Mouse (Mus musculus) lung, embryonic 14.5 days (tissue): Measurements from ENCODE around the gene Clmp. TPM values are rescaled to one million over a fixed set of nuclear protein-coding genes. Genes with fewer than 3 reads are reported as not detected.
A peak's percentile ranks its signal among the peaks of the same experiment; 100 is the strongest.

Experiments used
- ATAC-seq: fragments of 200-750 bp; cut with Nextera tagmentation; 2 replicates; pipeline ENCODE4 v1.8.0; 2017; ENCODE audit warnings: mild to moderate bottlenecking, moderate TSS enrichment, moderate library complexity; ENCODE audit not compliant: insufficient read depth
- DNase-seq: peaks from one replicate; pipeline ENCODE4 v3.0.0-alpha.2; 2015
- H3K27ac ChIP-seq: fragments of 300-500 bp; sonication (generic); 2 replicates; pipeline ENCODE4 v1.5.1; 2014; ENCODE audit warnings: low read depth, mild to moderate bottlenecking, moderate library complexity
- H3K27me3 ChIP-seq: fragments of 300-500 bp; sonication (generic); 2 replicates; pipeline ENCODE4 v1.6.1; 2014; ENCODE audit warnings: low read length, control low read depth; ENCODE audit not compliant: insufficient read depth
- H3K36me3 ChIP-seq: fragments of 300-500 bp; sonication (generic); 2 replicates; pipeline ENCODE4 v1.6.1; 2014; ENCODE audit warnings: control low read depth; ENCODE audit not compliant: insufficient read depth
- H3K4me1 ChIP-seq: fragments of 300-500 bp; sonication (generic); 2 replicates; pipeline ENCODE4 v1.6.1; 2014; ENCODE audit warnings: antibody characterized with exemption, control low read depth; ENCODE audit not compliant: insufficient read depth
- H3K4me2 ChIP-seq: fragments of 300-500 bp; sonication (generic); 2 replicates; pipeline ENCODE4 v1.6.1; 2014; ENCODE audit warnings: mild to moderate bottlenecking
- H3K4me3 ChIP-seq: fragments of 300-500 bp; sonication (generic); 2 replicates; pipeline ENCODE4 v1.5.1; 2014; ENCODE audit warnings: low read depth, low read length
- H3K9ac ChIP-seq: fragments of 300-500 bp; sonication (generic); 2 replicates; pipeline ENCODE4 v1.6.1; 2014
- H3K9me3 ChIP-seq: fragments of 300-500 bp; sonication (generic); 2 replicates; pipeline ENCODE4 v1.6.1; 2016; ENCODE audit warnings: low read depth, low read length, control low read depth
- CTCF ChIP-seq: IDR thresholded peaks from 2 replicates; pipeline ENCODE4 v1.5.1; 2016; ENCODE audit warnings: antibody characterized with exemption, low read depth
- WGBS: fragments of 180-500 bp; shearing (Covaris S2); extraction: QIAGEN DNeasy Blood & Tissue Kit; methylation state at CpG from one replicate; pipeline ENCODE4 v1.1.7; 2014; 5-methylcytosine and 5-hydroxymethylcytosine counted together
- polyA plus RNA-seq: library from polyadenylated mRNA; unstranded; fragments of >200 nt; fragmentation: Nextera tagmentation; extraction: Ambion mirVana; gene quantifications from 2 replicates; pipeline ENCODE4 v1.2.1, GENCODE M21; 2014

Gene Clmp
- polyA plus RNA-seq, 1 experiment from 2014 or later: 20.6 TPM

GRCm38 (mm10) chr9:40747249-40747648 is 61.5 kb downstream of the Clmp start:
- DNase-seq (no peak), ATAC-seq (no peak)
- no peaks in the 10 kb centered on the region for H3K27me3 ChIP-seq
- no peak overlapping the region for H3K4me2 ChIP-seq
- TF ChIP-seq CTCF: no peak
- H3K9ac ChIP-seq: no peak overlapping the region
- H3K9me3 ChIP-seq: no peaks in the 10 kb centered on the region
- H3K27ac ChIP-seq: no peak overlapping the region
- WGBS: 68% methylated on average over 9 of the region's 9 CpGs
- no peak overlapping the region for H3K4me3 ChIP-seq
- no peaks in the 10 kb centered on the region for H3K36me3 ChIP-seq
- 0 out of 2 replicates have a peak, but pooled peaks cover 3% of the 10 kb centered on the region for H3K4me1 ChIP-seq

- H3K27me3 ChIP-seq: no peaks in the 10 kb centered on the region
- peak; percentile 93 for DNase-seq
- H3K36me3 ChIP-seq: no peaks in the 10 kb centered on the region
- H3K9ac ChIP-seq: no peak overlapping the region
- no peaks in the 10 kb centered on the region for H3K9me3 ChIP-seq
- WGBS: 67% methylated on average over 8 of the region's 8 CpGs
- TF ChIP-seq CTCF: peak; percentile 82
- H3K4me1 ChIP-seq: no peaks in the 10 kb centered on the region
- no peak overlapping the region for H3K4me2 ChIP-seq
- H3K27ac ChIP-seq: no peak overlapping the region
- H3K4me3 ChIP-seq: no peak overlapping the region
- peak; percentile 77 for ATAC-seq
Observed at GRCm38 (mm10) chr9:40749832-40750620, 64.3 kb downstream of the Clmp start.

DNA sequence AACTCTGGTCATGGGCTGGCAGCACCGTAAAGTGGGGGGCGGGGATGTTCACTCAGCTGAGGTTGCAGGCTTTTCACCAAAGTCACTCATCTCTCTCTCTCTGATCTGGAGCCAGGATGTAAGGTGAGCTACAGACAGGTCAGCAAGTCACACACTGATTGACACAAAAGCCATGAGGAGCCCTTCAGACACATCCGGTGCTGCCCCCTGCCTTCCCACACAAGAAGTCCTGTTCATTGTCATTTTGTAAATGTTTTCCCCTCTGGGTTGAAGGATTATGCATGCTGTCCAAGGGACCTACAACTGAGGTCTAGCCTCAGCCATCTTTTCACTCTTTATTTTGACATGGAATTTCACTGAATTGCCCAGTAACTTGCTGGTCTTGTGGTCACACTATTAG is 66.0 kb downstream of the Clmp start:
- WGBS: 58% methylated on average over 3 of the region's 3 CpGs
- ATAC-seq: no peak
- no peak overlapping the region for H3K9ac ChIP-seq

GRCm38 (mm10) chr9:40756401-40756800 is 70.6 kb downstream of the Clmp start:
- Histone ChIP-seq H3K27ac (no peak overlapping the region), H3K36me3 (0 out of 2 replicates have a peak, but pooled peaks cover 3% of the 10 kb centered on the region), H3K9ac (no peak overlapping the region), H3K4me3 (no peak overlapping the region), H3K4me2 (peak overlapping the region; percentile 56), H3K4me1 (peaks cover 6% of the 10 kb centered on the region; the same call in 1 of the 2 replicates), H3K9me3 (no peaks in the 10 kb centered on the region), H3K27me3 (no peaks in the 10 kb centered on the region)
- ATAC-seq: 0 out of 2 replicates have a peak, but pooled peaks have one; percentile 9
- peak; percentile 88 for TF ChIP-seq CTCF
- peak; percentile 89 for DNase-seq
- 24% methylated on average over 4 of the region's 4 CpGs for WGBS

More for the DNA sequence above, 66.0 kb downstream of the Clmp start:
- Histone ChIP-seq H3K4me3 (no peak overlapping the region), H3K36me3 (no peaks in the 10 kb centered on the region), H3K4me1 (0 out of 2 replicates have a peak, but pooled peaks cover under 1% of the 10 kb centered on the region), H3K27me3 (no peaks in the 10 kb centered on the region), H3K4me2 (no peak overlapping the region), H3K9me3 (no peaks in the 10 kb centered on the region), H3K27ac (no peak overlapping the region)
- no peak for DNase-seq
- TF ChIP-seq CTCF: peak; percentile 37

DNA sequence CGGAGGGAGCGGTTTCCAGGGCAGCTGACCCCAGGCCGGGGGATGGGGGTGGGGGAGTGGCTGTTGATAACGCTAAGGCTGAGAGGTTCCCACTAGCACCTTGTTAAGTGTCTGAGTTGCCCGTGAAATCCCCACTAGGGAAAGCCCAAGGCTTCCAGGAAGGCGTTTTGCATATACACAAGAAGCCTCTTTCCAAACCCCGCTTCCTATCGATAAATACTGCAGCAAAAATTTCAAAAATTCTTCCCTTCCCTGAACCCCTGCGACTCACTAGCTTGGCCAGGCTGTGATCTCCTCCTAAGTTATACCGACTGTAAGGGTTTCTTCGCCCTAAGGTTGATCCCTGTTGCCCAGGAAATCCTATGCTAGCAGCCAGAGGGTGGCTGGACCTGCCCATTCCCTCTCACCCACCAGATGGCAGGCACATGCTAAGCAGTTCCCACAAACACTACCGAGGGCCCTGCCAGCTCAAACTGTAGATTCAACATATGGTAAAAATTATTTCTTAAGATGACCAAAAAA is 71.4 kb downstream of the Clmp start:
- peak overlapping the region; percentile 60; the same call in 1 of the 2 replicates for H3K27ac ChIP-seq
- 0 out of 2 replicates have a peak, but pooled peaks cover 11% of the 10 kb centered on the region for H3K36me3 ChIP-seq
- no peaks in the 10 kb centered on the region for H3K27me3 ChIP-seq
- peak; percentile 68 for DNase-seq
- WGBS: 12% methylated on average over 12 of the region's 12 CpGs
- peak; percentile 63 for TF ChIP-seq CTCF
- H3K4me2 ChIP-seq: peak overlapping the region; percentile 56
- peak; percentile 77 for ATAC-seq
- no peaks in the 10 kb centered on the region for H3K9me3 ChIP-seq
- H3K9ac ChIP-seq: peak overlapping the region; percentile 5
- peak overlapping the region; percentile 10; the same call in 1 of the 2 replicates for H3K4me3 ChIP-seq
- H3K4me1 ChIP-seq: peaks cover 6% of the 10 kb centered on the region; the same call in 1 of the 2 replicates

DNA sequence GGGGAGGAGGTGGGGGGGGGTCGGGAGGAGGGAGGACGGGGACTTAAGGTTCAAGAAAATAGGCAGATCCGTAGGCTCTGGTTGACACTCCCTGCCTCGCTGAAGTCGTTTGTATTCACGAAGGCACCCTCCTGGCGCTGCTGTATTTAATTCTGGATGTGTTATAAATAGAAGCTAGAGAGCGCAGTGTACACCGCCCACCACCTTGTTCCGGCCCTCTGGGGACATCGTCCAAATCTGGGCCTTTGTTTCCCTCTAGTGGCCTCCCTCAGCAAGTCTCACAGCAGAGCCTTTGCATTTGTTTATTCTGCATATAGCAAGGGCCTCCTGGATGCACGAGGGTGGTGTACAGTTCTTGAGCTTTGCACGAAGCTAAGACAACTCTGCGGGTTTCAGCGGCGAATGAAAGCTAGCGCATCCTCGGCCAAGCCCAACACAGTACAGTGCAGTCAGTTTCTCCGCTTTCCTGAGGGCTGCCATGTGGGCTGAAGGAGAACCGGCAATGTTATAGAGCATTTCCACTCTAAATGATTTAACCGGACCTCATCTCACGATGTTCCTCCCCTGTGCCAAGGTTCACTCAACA is 72.0 kb downstream of the Clmp start:
- peak; percentile 88 for TF ChIP-seq CTCF
- Histone ChIP-seq H3K4me1 (peaks cover 6% of the 10 kb centered on the region; the same call in 1 of the 2 replicates), H3K36me3 (0 out of 2 replicates have a peak, but pooled peaks cover 11% of the 10 kb centered on the region), H3K27me3 (no peaks in the 10 kb centered on the region), H3K27ac (no peak overlapping the region), H3K9ac (peak overlapping the region; percentile 5), H3K4me3 (peak overlapping the region; percentile 10; the same call in 1 of the 2 replicates), H3K9me3 (no peaks in the 10 kb centered on the region), H3K4me2 (peak overlapping the region; percentile 56)
- WGBS: 8% methylated on average over 22 of the region's 22 CpGs
- ATAC-seq (peak; percentile 93), DNase-seq (peak; percentile 93)
